Mouse (Mus musculus): ENCODE measurements at regions not wholly inside any gene's neighbourhood (a gene's known extent, or its start where the extent isn't known, plus 50 kb on each side); places are given as distances from the start of the nearest gene placed in this dataset.

DNA sequence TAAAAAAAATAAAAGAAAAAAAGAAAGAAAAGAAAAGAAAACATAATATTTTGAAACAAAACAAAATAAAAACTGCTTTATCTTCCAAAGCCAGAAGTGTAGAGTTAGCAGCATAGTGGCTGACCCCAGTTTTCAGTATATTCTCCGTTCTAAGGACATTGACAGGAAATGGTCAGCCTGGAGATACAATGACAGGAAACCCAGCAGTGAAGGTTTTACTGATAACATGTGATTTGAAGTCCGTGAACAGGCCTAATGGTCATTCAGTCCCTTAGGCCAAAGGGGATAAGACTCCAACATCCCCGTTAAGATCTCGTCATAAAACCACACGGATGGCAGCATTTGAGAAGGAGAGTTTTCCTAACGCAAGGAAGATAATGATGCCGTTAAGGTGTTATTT, 131.3 kb upstream of the Tll1 start:
- Histone ChIP-seq H3K9me3 (replicated peaks; ENCODE audit: control insufficient read depth, low read length) (no peaks in the 10 kb centered on the region), H3K4me3 (ENCODE audit: low read depth, low read length) (no peak overlapping the region), H3K27me3 (replicated peaks; ENCODE audit: control insufficient read depth, insufficient read depth, low read length) (no peaks in the 10 kb centered on the region), H3K4me2 (ENCODE audit: low read length) (no peak overlapping the region), H3K9ac (ENCODE audit: low read length) (no peak overlapping the region), H3K4me1 (ENCODE audit: control insufficient read depth, insufficient read depth, low read length) (no peaks in the 10 kb centered on the region), H3K27ac (ENCODE audit: low read depth, low read length) (no peak overlapping the region), H3K36me3 (ENCODE audit: control insufficient read depth, insufficient read depth, low read length) (no peaks in the 10 kb centered on the region)
- DNase-seq (ENCODE audit: low spot score) (no peak), ATAC-seq (no peak)
- 71% methylated on average over 7 of the region's 7 CpGs for WGBS

- no peak overlapping the region for H3K27ac ChIP-seq (ENCODE audit: low read depth, low read length)
- H3K36me3 ChIP-seq (ENCODE audit: control insufficient read depth, insufficient read depth, low read length), result no peaks in the 10 kb centered on the region
- H3K4me1 ChIP-seq (ENCODE audit: control insufficient read depth, insufficient read depth, low read length), result no peaks in the 10 kb centered on the region
- H3K9me3 ChIP-seq (replicated peaks; ENCODE audit: control insufficient read depth, low read length), result no peaks in the 10 kb centered on the region
- ATAC-seq (no peak), DNase-seq (ENCODE audit: low spot score) (no peak)
- H3K9ac ChIP-seq (ENCODE audit: low read length), result no peak overlapping the region
- no peaks in the 10 kb centered on the region for H3K27me3 ChIP-seq (replicated peaks; ENCODE audit: control insufficient read depth, insufficient read depth, low read length)
- H3K4me3 ChIP-seq (ENCODE audit: low read depth, low read length), result no peak overlapping the region
- no peak overlapping the region for H3K4me2 ChIP-seq (ENCODE audit: low read length)
Measured at GRCm38 (mm10) chr8:64336546-64336945, 130.5 kb upstream of the Tll1 start.

DNA sequence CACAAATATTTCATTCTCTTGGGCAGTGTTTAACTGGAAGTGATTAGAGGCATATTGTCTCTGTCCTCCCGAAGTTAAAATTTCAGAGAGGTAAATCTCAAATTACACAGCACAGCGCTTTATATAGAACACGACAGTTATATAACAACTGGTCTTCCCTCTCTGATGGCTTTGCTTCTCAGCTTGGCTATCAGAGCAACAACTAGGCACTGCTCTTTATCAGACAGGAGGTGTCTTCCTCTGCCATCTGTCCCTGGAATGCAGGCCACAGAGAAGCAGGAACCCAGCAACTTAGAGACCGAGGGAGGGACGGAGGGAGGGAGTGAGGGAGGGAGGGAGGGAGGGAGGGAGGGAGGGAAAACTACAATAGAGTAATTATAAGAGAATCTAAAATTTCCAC, 129.4 kb upstream of the Tll1 start:
- Histone ChIP-seq H3K27me3 (replicated peaks; ENCODE audit: control insufficient read depth, insufficient read depth, low read length) (no peaks in the 10 kb centered on the region), H3K27ac (ENCODE audit: low read depth, low read length) (no peak overlapping the region), H3K4me1 (ENCODE audit: control insufficient read depth, insufficient read depth, low read length) (no peaks in the 10 kb centered on the region), H3K9ac (ENCODE audit: low read length) (no peak overlapping the region), H3K4me2 (ENCODE audit: low read length) (no peak overlapping the region), H3K36me3 (ENCODE audit: control insufficient read depth, insufficient read depth, low read length) (no peaks in the 10 kb centered on the region), H3K9me3 (replicated peaks; ENCODE audit: control insufficient read depth, low read length) (no peaks in the 10 kb centered on the region), H3K4me3 (ENCODE audit: low read depth, low read length) (no peak overlapping the region)
- no peak for DNase-seq (ENCODE audit: low spot score)
- no peak for ATAC-seq
- 66% methylated on average over 5 of the region's 5 CpGs for WGBS

DNA sequence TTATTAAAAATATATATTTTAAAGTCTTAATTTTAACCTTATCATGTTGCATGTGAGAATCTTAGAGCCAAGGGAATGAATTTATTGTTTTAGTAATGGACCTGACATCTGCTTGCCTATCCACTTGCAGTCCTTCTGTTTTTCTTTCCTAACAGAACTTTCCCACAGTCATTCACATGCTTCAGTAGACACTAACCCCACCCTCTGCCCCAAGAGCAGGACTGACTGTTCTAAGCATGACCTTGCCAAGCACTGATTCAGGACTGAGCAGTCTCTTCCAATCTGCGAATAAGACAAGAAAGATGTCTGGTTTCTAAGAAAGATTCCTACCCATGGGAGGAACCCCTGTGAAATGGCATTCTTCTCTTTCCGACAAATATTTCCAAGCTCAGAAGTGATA, 117.9 kb upstream of the Tll1 start:
- no peak overlapping the region for H3K4me3 ChIP-seq (ENCODE audit: low read depth, low read length)
- H3K9me3 ChIP-seq (replicated peaks; ENCODE audit: control insufficient read depth, low read length), result no peaks in the 10 kb centered on the region
- H3K27ac ChIP-seq (ENCODE audit: low read depth, low read length), result no peak overlapping the region
- WGBS, result 96% methylated on average over 2 of the region's 2 CpGs
- DNase-seq (ENCODE audit: low spot score) (no peak), ATAC-seq (no peak)
- H3K9ac ChIP-seq (ENCODE audit: low read length), result no peak overlapping the region
- no peaks in the 10 kb centered on the region for H3K36me3 ChIP-seq (ENCODE audit: control insufficient read depth, insufficient read depth, low read length)
- 0 out of 2 replicates have a peak, but pooled peaks cover 9% of the 10 kb centered on the region for H3K27me3 ChIP-seq (replicated peaks; ENCODE audit: control insufficient read depth, insufficient read depth, low read length)
- H3K4me1 ChIP-seq (ENCODE audit: control insufficient read depth, insufficient read depth, low read length), result peaks cover 4% of the 10 kb centered on the region; the same call in 1 of the 2 replicates
- H3K4me2 ChIP-seq (ENCODE audit: low read length), result no peak overlapping the region

DNA sequence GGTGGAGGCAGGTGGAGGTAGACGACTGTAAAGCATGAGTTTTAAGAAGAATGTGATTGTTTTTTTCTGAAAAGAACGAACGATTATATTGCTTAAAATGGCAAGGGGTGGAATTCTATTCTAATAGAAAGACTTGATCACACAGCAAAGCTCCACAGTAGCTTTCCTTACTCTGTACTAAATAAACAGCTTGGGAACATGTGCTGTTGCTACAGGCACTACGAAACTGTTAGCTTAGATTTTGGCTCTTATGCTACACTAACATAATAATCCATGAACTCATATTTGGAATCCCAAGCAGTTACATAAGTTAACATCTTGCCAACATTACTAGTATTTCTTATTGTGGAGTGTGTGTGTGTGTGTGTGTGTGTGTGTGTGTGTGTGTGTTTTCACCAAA, 114.3 kb upstream of the Tll1 start:
- ATAC-seq (no peak), DNase-seq (ENCODE audit: low spot score) (peak; percentile 46)
- H3K4me2 ChIP-seq (ENCODE audit: low read length), result no peak overlapping the region
- H3K27ac ChIP-seq (ENCODE audit: low read depth, low read length), result no peak overlapping the region
- no peak overlapping the region for H3K9ac ChIP-seq (ENCODE audit: low read length)
- 0 out of 2 replicates have a peak, but pooled peaks cover 9% of the 10 kb centered on the region for H3K27me3 ChIP-seq (replicated peaks; ENCODE audit: control insufficient read depth, insufficient read depth, low read length)
- H3K36me3 ChIP-seq (ENCODE audit: control insufficient read depth, insufficient read depth, low read length), result no peaks in the 10 kb centered on the region
- 75% methylated on average over 4 of the region's 4 CpGs for WGBS
- H3K4me3 ChIP-seq (ENCODE audit: low read depth, low read length), result no peak overlapping the region
- H3K4me1 ChIP-seq (ENCODE audit: control insufficient read depth, insufficient read depth, low read length), result peaks cover 11% of the 10 kb centered on the region
- no peaks in the 10 kb centered on the region for H3K9me3 ChIP-seq (replicated peaks; ENCODE audit: control insufficient read depth, low read length)

- H3K4me2 ChIP-seq (ENCODE audit: low read length), result peak overlapping the region; percentile 16; the same call in 1 of the 2 replicates
- H3K36me3 ChIP-seq (ENCODE audit: control insufficient read depth, insufficient read depth, low read length), result no peaks in the 10 kb centered on the region
- DNase-seq (ENCODE audit: low spot score) (peak; percentile 81), ATAC-seq (peak; percentile 77)
- H3K4me1 ChIP-seq (ENCODE audit: control insufficient read depth, insufficient read depth, low read length), result peaks cover 11% of the 10 kb centered on the region
- WGBS, result 5% methylated on average over 6 of the region's 6 CpGs
- no peak overlapping the region for H3K4me3 ChIP-seq (ENCODE audit: low read depth, low read length)
- H3K27me3 ChIP-seq (replicated peaks; ENCODE audit: control insufficient read depth, insufficient read depth, low read length), result 0 out of 2 replicates have a peak, but pooled peaks cover 9% of the 10 kb centered on the region
- no peak overlapping the region for H3K27ac ChIP-seq (ENCODE audit: low read depth, low read length)
- H3K9me3 ChIP-seq (replicated peaks; ENCODE audit: control insufficient read depth, low read length), result no peaks in the 10 kb centered on the region
- no peak overlapping the region for H3K9ac ChIP-seq (ENCODE audit: low read length)
Measured at GRCm38 (mm10) chr8:64319220-64319820, 113.2 kb upstream of the Tll1 start.

DNA sequence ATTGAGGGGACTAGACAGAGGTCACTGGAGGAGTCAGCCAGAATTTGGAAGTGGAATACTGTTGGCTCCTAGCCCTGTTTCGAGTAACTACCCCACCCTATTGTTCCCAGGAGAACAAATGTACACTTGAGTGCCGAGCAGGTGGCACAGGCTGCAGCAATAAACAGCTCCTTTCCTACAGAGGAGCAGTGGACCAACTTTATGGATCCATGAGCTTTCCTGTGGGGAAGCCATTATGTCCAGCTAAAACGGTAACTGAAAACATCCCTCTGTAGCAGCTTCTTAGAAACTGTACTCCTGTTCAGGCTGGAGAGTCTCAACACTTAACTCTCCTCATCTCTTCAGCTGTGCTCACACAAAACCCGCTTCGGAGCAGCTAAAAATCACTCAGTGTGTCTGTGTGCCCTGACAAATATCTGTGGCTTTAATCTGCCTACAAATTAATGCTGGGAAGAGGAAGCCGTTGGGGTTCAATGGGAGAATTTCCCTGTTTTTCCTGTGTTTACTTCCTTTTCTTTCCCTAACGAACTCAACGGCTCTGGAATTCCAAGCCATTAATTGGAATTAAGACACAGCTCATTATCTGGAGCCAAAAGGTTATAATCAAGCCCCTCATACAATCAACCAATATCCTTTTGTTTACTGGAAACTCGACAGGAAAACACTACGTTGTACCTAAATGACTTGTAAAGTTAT, 112.6 kb upstream of the Tll1 start:
- peaks cover 11% of the 10 kb centered on the region for H3K4me1 ChIP-seq (ENCODE audit: control insufficient read depth, insufficient read depth, low read length)
- H3K9me3 ChIP-seq (replicated peaks; ENCODE audit: control insufficient read depth, low read length), result no peaks in the 10 kb centered on the region
- ATAC-seq (peak; percentile 71), DNase-seq (ENCODE audit: low spot score) (peak; percentile 20)
- no peak overlapping the region for H3K4me3 ChIP-seq (ENCODE audit: low read depth, low read length)
- no peak overlapping the region; the same call in 1 of the 2 replicates for H3K9ac ChIP-seq (ENCODE audit: low read length)
- WGBS, result 4% methylated on average over 10 of the region's 10 CpGs
- 0 out of 2 replicates have a peak, but pooled peaks cover 9% of the 10 kb centered on the region for H3K27me3 ChIP-seq (replicated peaks; ENCODE audit: control insufficient read depth, insufficient read depth, low read length)
- 0 out of 2 replicates have a peak overlapping the region, but pooled peaks have one; percentile 58 for H3K27ac ChIP-seq (ENCODE audit: low read depth, low read length)
- H3K4me2 ChIP-seq (ENCODE audit: low read length), result peak overlapping the region; percentile 16; the same call in 1 of the 2 replicates
- H3K36me3 ChIP-seq (ENCODE audit: control insufficient read depth, insufficient read depth, low read length), result no peaks in the 10 kb centered on the region

DNA sequence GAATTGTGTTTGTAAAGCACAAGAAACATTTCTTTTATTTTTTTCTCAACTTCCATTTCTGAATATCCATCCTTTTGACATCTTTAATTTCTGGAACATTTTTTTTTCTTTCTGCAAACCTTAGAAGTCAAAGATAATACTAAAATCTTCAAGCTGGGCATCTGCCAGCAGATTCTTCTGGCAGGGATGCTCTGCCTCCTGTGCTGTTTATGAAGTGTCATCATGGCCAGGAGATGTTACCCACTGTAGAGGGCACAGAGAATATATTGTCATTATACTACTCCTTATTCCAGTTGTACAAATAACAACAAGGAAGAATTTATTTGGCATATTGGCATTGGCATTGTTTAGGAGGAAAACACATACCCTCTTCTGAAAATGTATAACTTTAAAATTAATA, 111.7 kb upstream of the Tll1 start:
- Histone ChIP-seq H3K9ac (ENCODE audit: low read length) (no peak overlapping the region), H3K36me3 (ENCODE audit: control insufficient read depth, insufficient read depth, low read length) (no peaks in the 10 kb centered on the region), H3K4me3 (ENCODE audit: low read depth, low read length) (no peak overlapping the region), H3K4me1 (ENCODE audit: control insufficient read depth, insufficient read depth, low read length) (peaks cover 11% of the 10 kb centered on the region), H3K27me3 (replicated peaks; ENCODE audit: control insufficient read depth, insufficient read depth, low read length) (0 out of 2 replicates have a peak, but pooled peaks cover 9% of the 10 kb centered on the region), H3K4me2 (ENCODE audit: low read length) (no peak overlapping the region), H3K27ac (ENCODE audit: low read depth, low read length) (no peak overlapping the region), H3K9me3 (replicated peaks; ENCODE audit: control insufficient read depth, low read length) (no peaks in the 10 kb centered on the region)
- peak; percentile 8 for DNase-seq (ENCODE audit: low spot score)
- no peak for ATAC-seq

GRCm38 (mm10) chr8:64307995-64308394, 101.9 kb upstream of the Tll1 start:
- DNase-seq (ENCODE audit: low spot score) (peak; percentile 5), ATAC-seq (no peak)
- 90% methylated on average over 1 of the region's 1 CpGs for WGBS
- no peak overlapping the region for H3K4me2 ChIP-seq (ENCODE audit: low read length)
- no peak overlapping the region for H3K27ac ChIP-seq (ENCODE audit: low read depth, low read length)
- H3K27me3 ChIP-seq (replicated peaks; ENCODE audit: control insufficient read depth, insufficient read depth, low read length), result no peaks in the 10 kb centered on the region
- no peaks in the 10 kb centered on the region for H3K9me3 ChIP-seq (replicated peaks; ENCODE audit: control insufficient read depth, low read length)
- no peaks in the 10 kb centered on the region for H3K4me1 ChIP-seq (ENCODE audit: control insufficient read depth, insufficient read depth, low read length)
- H3K9ac ChIP-seq (ENCODE audit: low read length), result no peak overlapping the region
- no peak overlapping the region for H3K4me3 ChIP-seq (ENCODE audit: low read depth, low read length)
- H3K36me3 ChIP-seq (ENCODE audit: control insufficient read depth, insufficient read depth, low read length), result no peaks in the 10 kb centered on the region

Data from forebrain, embryonic 14.5 days (tissue).